9 mouse cellular contexts compared by ENCODE assay signal in the genomic region with DNA sequence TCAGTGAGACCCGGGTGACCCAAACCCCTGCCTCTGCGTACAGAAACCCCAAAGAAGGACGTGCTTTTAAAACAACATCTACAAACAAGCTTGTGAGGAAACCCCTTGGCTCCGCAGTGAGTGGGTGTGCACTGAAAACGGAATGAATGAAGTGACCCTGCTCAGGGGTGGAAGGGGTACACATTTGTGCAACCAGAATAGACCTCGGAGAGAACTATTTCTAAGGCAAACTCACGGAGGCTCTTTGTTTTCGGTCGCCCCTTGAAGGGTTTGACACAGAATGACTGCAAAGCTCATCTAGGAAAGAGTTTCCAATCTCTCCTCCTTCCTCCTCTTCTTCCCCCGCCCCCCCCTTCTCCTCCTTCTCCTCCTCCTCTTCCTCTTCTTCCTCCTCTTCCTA.
DNase-seq lines count a peak whose midpoint lies in the region; ATAC-seq and TF ChIP-seq lines count a peak whose summit lies in the region.
"Had no signal": no experiment of that assay in that cellular context is flagged by ENCODE, and none has a peak within 500 bp of the region (broad histone marks: within the 10 kb centered on the region; RNA-seq: fewer than 3 reads in every experiment).

No protein-coding gene starts in this region.

- no peak for TF ChIP-seq CTCF in liver, postnatal 0 days (IDR thresholded peaks at IDR 0.05; ENCODE audit: low read depth)
- TF ChIP-seq CTCF in kidney, adult 2 months (conservative IDR thresholded peaks at IDR 0.05; ENCODE audit: insufficient read depth, insufficient read length, low read depth, low read length): no peak

- peaks cover 40% of the 10 kb centered on the region for H3K4me1 ChIP-seq in heart, embryonic 12.5 days (replicated peaks)
- peaks cover 72% of the 10 kb centered on the region for H3K4me1 ChIP-seq in embryonic facial prominence, embryonic 10.5 days
- H3K4me1 ChIP-seq in hindbrain, embryonic 11.5 days (replicated peaks; ENCODE audit: control insufficient read depth, insufficient read depth, low read length): peaks cover 16% of the 10 kb centered on the region
- peaks cover 4% of the 10 kb centered on the region; the same call in 1 of the 2 replicates for H3K4me1 ChIP-seq in liver, postnatal 0 days (ENCODE audit: insufficient read depth)
- peaks cover 7% of the 10 kb centered on the region; the same call in 1 of the 2 replicates for H3K4me1 ChIP-seq in kidney, adult 2 months (ENCODE audit: control insufficient read depth, insufficient read depth, low read length)

- WGBS in heart, embryonic 12.5 days: 16% methylated on average over 10 of the region's 10 CpGs
- 3% methylated on average over 10 of the region's 10 CpGs for WGBS in embryonic facial prominence, embryonic 10.5 days
- WGBS in hindbrain, embryonic 11.5 days: 9% methylated on average over 10 of the region's 10 CpGs
- WGBS in liver, postnatal 0 days (ENCODE audit: insufficient replicate concordance): 40% methylated on average over 10 of the region's 10 CpGs
- WGBS in kidney, adult 2 months: 61% methylated on average over 10 of the region's 10 CpGs

- 0 out of 2 replicates have a peak, but pooled peaks cover 10% of the 10 kb centered on the region for H3K27me3 ChIP-seq in heart, embryonic 12.5 days (replicated peaks)
- H3K27me3 ChIP-seq in embryonic facial prominence, embryonic 10.5 days (replicated peaks; ENCODE audit: low read depth, poor library complexity, severe bottlenecking): no peaks in the 10 kb centered on the region
- H3K27me3 ChIP-seq in hindbrain, embryonic 11.5 days (ENCODE audit: control insufficient read depth, insufficient read depth, low read length): no peaks in the 10 kb centered on the region
- no peaks in the 10 kb centered on the region for H3K27me3 ChIP-seq in liver, postnatal 0 days (ENCODE audit: insufficient read depth, low read length)
- no peaks in the 10 kb centered on the region for H3K27me3 ChIP-seq in kidney, adult 2 months (replicated peaks; ENCODE audit: control insufficient read depth, insufficient read depth, low read length)

- no peak overlapping the region for H3K27ac ChIP-seq in heart, embryonic 12.5 days (ENCODE audit: poor library complexity, severe bottlenecking)
- peak overlapping the region; percentile 71 for H3K27ac ChIP-seq in embryonic facial prominence, embryonic 10.5 days (replicated peaks)
- peak overlapping the region; percentile 24; the same call in 1 of the 2 replicates for H3K27ac ChIP-seq in hindbrain, embryonic 11.5 days (ENCODE audit: low read depth, low read length)
- H3K27ac ChIP-seq in liver, postnatal 0 days (ENCODE audit: low read depth): no peak overlapping the region
- H3K27ac ChIP-seq in kidney, adult 2 months (ENCODE audit: insufficient read depth, low read depth, low read length): no peak overlapping the region

- TF ChIP-seq POLR2A in kidney, adult 2 months (IDR thresholded peaks at IDR 0.05; ENCODE audit: low read depth, low read length): no peak

- H3K9ac ChIP-seq in heart, embryonic 12.5 days: peak overlapping the region; percentile 33; the same call in 1 of the 2 replicates
- H3K9ac ChIP-seq in hindbrain, embryonic 11.5 days (ENCODE audit: low read depth, low read length): no peak overlapping the region
- H3K9ac ChIP-seq in liver, postnatal 0 days (replicated peaks): no peak overlapping the region

- TF ChIP-seq EP300 in liver, postnatal 0 days (IDR thresholded peaks at IDR 0.05; ENCODE audit: low read depth): no peak

- H3K4me3 ChIP-seq in heart, embryonic 12.5 days: peak overlapping the region; percentile 39; the same call in 1 of the 2 replicates
- H3K4me3 ChIP-seq in embryonic facial prominence, embryonic 10.5 days: peak overlapping the region; percentile 38
- no peak overlapping the region for H3K4me3 ChIP-seq in hindbrain, embryonic 11.5 days (ENCODE audit: low read depth, low read length)
- H3K4me3 ChIP-seq in liver, postnatal 0 days (ENCODE audit: low read depth, low read length): peak overlapping the region; percentile 20; the same call in 1 of the 2 replicates
- H3K4me3 ChIP-seq in kidney, adult 2 months (ENCODE audit: insufficient read depth, low read depth, low read length): no peak overlapping the region
- H3K4me3 ChIP-seq: erythroblast, embryonic 14.5 days had no signal

- H3K9me3 ChIP-seq in heart, embryonic 12.5 days (replicated peaks): no peaks in the 10 kb centered on the region
- H3K9me3 ChIP-seq in embryonic facial prominence, embryonic 10.5 days: no peaks in the 10 kb centered on the region
- no peaks in the 10 kb centered on the region for H3K9me3 ChIP-seq in hindbrain, embryonic 11.5 days (ENCODE audit: control insufficient read depth, low read length)
- H3K9me3 ChIP-seq in liver, postnatal 0 days (ENCODE audit: low read length): no peaks in the 10 kb centered on the region

- H3K4me2 ChIP-seq in heart, embryonic 12.5 days: peak overlapping the region; percentile 74
- H3K4me2 ChIP-seq in hindbrain, embryonic 11.5 days (replicated peaks; ENCODE audit: low read depth, low read length): peak overlapping the region; percentile 23
- H3K4me2 ChIP-seq in liver, postnatal 0 days (ENCODE audit: low read depth, low read length): no peak overlapping the region

- no peak for DNase-seq in heart, adult 8-10 months (ENCODE audit: low spot score)
- DNase-seq in embryonic facial prominence, embryonic 10.5 days (ENCODE audit: low spot score): no peak
- DNase-seq in hindbrain, embryonic 11.5 days (ENCODE audit: low spot score): peak; percentile 53
- DNase-seq in liver, postnatal 0 days: no peak
- DNase-seq in frontal cortex, postnatal 14 days (ENCODE audit: low spot score in 2 of 2): no peak
- no peak for DNase-seq in testis, postnatal 14 days (ENCODE audit: low spot score)
- no peak for DNase-seq in kidney, adult 2 months

- H3K36me3 ChIP-seq in heart, embryonic 12.5 days: no peaks in the 10 kb centered on the region
- peaks cover 9% of the 10 kb centered on the region; the same call in 1 of the 2 replicates for H3K36me3 ChIP-seq in embryonic facial prominence, embryonic 10.5 days (replicated peaks)
- H3K36me3 ChIP-seq in hindbrain, embryonic 11.5 days (ENCODE audit: control insufficient read depth, insufficient read depth, low read length): no peaks in the 10 kb centered on the region
- no peaks in the 10 kb centered on the region for H3K36me3 ChIP-seq in liver, postnatal 0 days (replicated peaks; ENCODE audit: insufficient read depth, low read length)
- no peaks in the 10 kb centered on the region for H3K36me3 ChIP-seq in kidney, adult 2 months (ENCODE audit: control insufficient read depth, insufficient read depth, low read length)

- ATAC-seq in heart, embryonic 12.5 days (ENCODE audit: insufficient number of reproducible peaks, low FRiP score): no peak
- ATAC-seq in hindbrain, embryonic 11.5 days (ENCODE audit: low FRiP score): no peak
- no peak for ATAC-seq in liver, postnatal 0 days

Comparison
In these comparisons a context has a peak if more than half of its experiments do, and no peak if none do; other contexts are left out.
1. H3K27ac ChIP-seq: peak in embryonic facial prominence, embryonic 10.5 days (single experiment) and hindbrain, embryonic 11.5 days (single experiment); none in heart, embryonic 12.5 days (single experiment), liver, postnatal 0 days (single experiment) and kidney, adult 2 months (single experiment).
2. H3K4me3 ChIP-seq: peak in heart, embryonic 12.5 days (single experiment), embryonic facial prominence, embryonic 10.5 days (single experiment) and liver, postnatal 0 days (single experiment); none in hindbrain, embryonic 11.5 days (single experiment) and kidney, adult 2 months (single experiment).